Mouse (Mus musculus) liver, adult 2 months (tissue): Measurements from ENCODE around the gene Depdc7.
A peak's percentile ranks its signal among the peaks of the same experiment; 100 is the strongest.

ENCODE experiments used
- CTCF ChIP-seq: fragments of 200-500 bp; IDR thresholded peaks from 2 replicates; pipeline ENCODE4 v1.5.1; 2011; ENCODE audit warnings: low read depth, low read length, control low read depth
- POLR2A ChIP-seq: fragments of 200-500 bp; IDR thresholded peaks from 2 replicates; pipeline ENCODE4 v1.6.1; 2011; ENCODE audit warnings: low read length, control low read depth; ENCODE audit not compliant: insufficient read depth; ENCODE audit errors: extremely low read depth

GRCm38 (mm10) chr2:104750611-104751010 lies 7.9 kb upstream of the Depdc7 start:
- TF ChIP-seq CTCF, result peak; percentile 44
- no peak for TF ChIP-seq POLR2A
